11 mouse cellular contexts compared by ENCODE assay signal in genomic region chr8:70284421-70284820, GRCm38 (mm10). TPM values are rescaled to one million over a fixed set of nuclear protein-coding genes. Genes with fewer than 3 reads are reported as not detected.
DNase-seq lines count a peak whose midpoint lies in the region; ATAC-seq and TF ChIP-seq lines count a peak whose summit lies in the region.
"Had no signal": no experiment of that assay in that cellular context is flagged by ENCODE, and none has a peak within 500 bp of the region (broad histone marks: within the 10 kb centered on the region; RNA-seq: fewer than 3 reads in every experiment).

No protein-coding gene starts in this region.

- no peaks in the 10 kb centered on the region for H3K27me3 ChIP-seq in lung, embryonic 14.5 days (ENCODE audit: insufficient read depth, low read length)
- no peaks in the 10 kb centered on the region for H3K27me3 ChIP-seq in forebrain, postnatal 0 days (ENCODE audit: insufficient read depth, low read length)
- H3K27me3 ChIP-seq in myocyte (ENCODE audit: control insufficient read depth, insufficient read depth, insufficient read length) = no peaks in the 10 kb centered on the region
- H3K27me3 ChIP-seq: limb, embryonic 15.5 days had no signal

- H3K9ac ChIP-seq in lung, embryonic 14.5 days = no peak overlapping the region
- H3K9ac ChIP-seq in forebrain, postnatal 0 days = no peak overlapping the region

- peak overlapping the region; percentile 85 for H3K4me3 ChIP-seq in lung, embryonic 14.5 days (ENCODE audit: low read depth, low read length)
- no peak overlapping the region for H3K4me3 ChIP-seq in lung, adult 2 months (replicated peaks; ENCODE audit: extremely low read depth, low read depth, low read length)
- no peak overlapping the region for H3K4me3 ChIP-seq in forebrain, postnatal 0 days (ENCODE audit: low read depth, low read length)
- peak overlapping the region; percentile 69 for H3K4me3 ChIP-seq in myocyte

- WGBS in lung, embryonic 14.5 days = 71% methylated on average over 5 of the region's 5 CpGs
- 65% methylated on average over 5 of the region's 5 CpGs for WGBS in lung, adult 2 months
- 83% methylated on average over 5 of the region's 5 CpGs for WGBS in forebrain, postnatal 0 days

- H3K36me3 ChIP-seq in lung, embryonic 14.5 days (ENCODE audit: insufficient read depth) = peaks cover 46% of the 10 kb centered on the region
- H3K36me3 ChIP-seq in forebrain, postnatal 0 days (ENCODE audit: insufficient read depth) = peaks cover 14% of the 10 kb centered on the region; the same call in 1 of the 2 replicates
- H3K36me3 ChIP-seq in myocyte (ENCODE audit: control insufficient read depth, insufficient read depth) = peaks cover 7% of the 10 kb centered on the region

- intact Hi-C loops in heart, postnatal 10 days (cut with DNase I) = no loop called here

- H3K79me2 ChIP-seq in myocyte (ENCODE audit: control insufficient read depth, insufficient read depth) = peaks cover 9% of the 10 kb centered on the region

- TF ChIP-seq CTCF in lung, embryonic 14.5 days (IDR thresholded peaks at IDR 0.05; ENCODE audit: low read depth) = no peak
- TF ChIP-seq CTCF in lung, adult 2 months (IDR thresholded peaks at IDR 0.05; ENCODE audit: insufficient read depth, low read length) = no peak
- TF ChIP-seq CTCF in forebrain, postnatal 0 days (IDR thresholded peaks at IDR 0.05; ENCODE audit: low read depth) = no peak

- peak; percentile 90 for DNase-seq in heart, adult 11 months
- DNase-seq in heart, postnatal 10 days = no peak
- DNase-seq in lung, embryonic 14.5 days = no peak
- DNase-seq in lung, adult 2 months = no peak
- no peak for DNase-seq in forebrain, postnatal 0 days
- no peak for DNase-seq in layer of hippocampus, adult 18-20 months (ENCODE audit: low spot score in 2 of 2)
- DNase-seq: cerebellum, postnatal 25 days had no signal

- ATAC-seq in lung, embryonic 14.5 days (ENCODE audit: insufficient read depth) = no peak
- ATAC-seq in forebrain, postnatal 0 days = no peak
- no peak for ATAC-seq in CD4-positive, CD25-positive, alpha-beta regulatory T cell, adult 4 months

- peaks cover 3% of the 10 kb centered on the region; the same call in 1 of the 2 replicates for H3K9me3 ChIP-seq in lung, embryonic 14.5 days (ENCODE audit: low read depth, low read length)
- H3K9me3 ChIP-seq in forebrain, postnatal 0 days (ENCODE audit: low read length) = no peaks in the 10 kb centered on the region
- H3K9me3 ChIP-seq: limb, embryonic 15.5 days had no signal

- H3K27ac ChIP-seq in lung, embryonic 14.5 days (ENCODE audit: low read depth) = no peak overlapping the region
- no peak overlapping the region for H3K27ac ChIP-seq in forebrain, postnatal 0 days (ENCODE audit: low read depth, low read length)
- H3K27ac ChIP-seq: limb, embryonic 15.5 days had no signal

- no peak for TF ChIP-seq POLR2A in lung, adult 2 months (IDR thresholded peaks at IDR 0.05; ENCODE audit: borderline replicate concordance, extremely low read depth, low read depth, low read length)
- no peak for TF ChIP-seq POLR2A in myocyte (IDR thresholded peaks at IDR 0.05; ENCODE audit: insufficient read length, low read depth)

- peak overlapping the region; percentile 89 for H3K4me2 ChIP-seq in lung, embryonic 14.5 days
- H3K4me2 ChIP-seq in forebrain, postnatal 0 days (ENCODE audit: low read depth) = 0 out of 2 replicates have a peak overlapping the region, but pooled peaks have one; percentile 89
- H3K4me2 ChIP-seq in myocyte (ENCODE audit: low read depth) = peak overlapping the region; percentile 15

- no peak overlapping the region for H3ac ChIP-seq in myocyte (ENCODE audit: control insufficient read depth, insufficient read length)

- H3K4me1 ChIP-seq in lung, embryonic 14.5 days (ENCODE audit: insufficient read depth) = no peaks in the 10 kb centered on the region; the same call in 1 of the 2 replicates
- H3K4me1 ChIP-seq in lung, adult 2 months (ENCODE audit: control insufficient read depth, insufficient read depth, low read length) = peaks cover 8% of the 10 kb centered on the region
- no peaks in the 10 kb centered on the region for H3K4me1 ChIP-seq in forebrain, postnatal 0 days (ENCODE audit: insufficient read depth)

TF ChIP-seq in myocyte, 11 proteins besides CTCF, POLR2A, EP300 and RAD21:
- TF ChIP-seq E2F4 (IDR thresholded peaks at IDR 0.05; ENCODE audit: insufficient read depth) (no peak), USF1 (IDR thresholded peaks at IDR 0.05; ENCODE audit: low read depth) (no peak), MAX (IDR thresholded peaks at IDR 0.05; ENCODE audit: low read depth) (no peak), MYOD1 (IDR thresholded peaks at IDR 0.05; ENCODE audit: control insufficient read depth in 1 of 3, insufficient read length in 2 of 3, low read depth in 2 of 3) (no peak), CEBPB (IDR thresholded peaks at IDR 0.05; ENCODE audit: insufficient read depth, poor library complexity, severe bottlenecking) (no peak), TCF3 (IDR thresholded peaks at IDR 0.05; ENCODE audit: insufficient read length, low read depth) (no peak), MYOG (IDR thresholded peaks at IDR 0.05; ENCODE audit: control insufficient read depth in 1 of 3, insufficient read depth in 1 of 3, insufficient read length in 2 of 3, low read depth in 2 of 3) (no peak), REST (IDR thresholded peaks at IDR 0.05; ENCODE audit: insufficient read depth, insufficient read length) (no peak), SRF (IDR thresholded peaks at IDR 0.05; ENCODE audit: control insufficient read depth, insufficient read length, low read depth) (no peak), TCF12 (IDR thresholded peaks at IDR 0.05; ENCODE audit: insufficient read depth, poor library complexity, severe bottlenecking) (no peak), POLR2AphosphoS2 (IDR thresholded peaks at IDR 0.05; ENCODE audit: insufficient read length, low read depth) (no peak)

RNA-seq across cellular contexts. Expression of gene Homer3, which starts 1.8 kb away (rescaled TPM):
- 10 to 100 TPM; 25.6 to 28.2 TPM for total RNA-seq in heart, postnatal 10 days (2021)
- polyA plus RNA-seq in lung, embryonic 14.5 days (2014; fragmentation: Nextera tagmentation; extraction: Ambion mirVana) = 66.4 and 77.9 TPM in 2 replicates
- polyA plus RNA-seq in lung, adult 2 months (2012; rRNA removed) = 75.0 and 111 TPM in 2 replicates
- 27.2 and 34.7 TPM in 2 replicates for total RNA-seq in forebrain, postnatal 0 days (2014; rRNA removed)
- 20.2 and 23.9 TPM in 2 replicates for polyA plus RNA-seq in forebrain, postnatal 0 days (2015; fragmentation: Nextera tagmentation; extraction: Ambion mirVana)
- 43.6 TPM for polyA plus RNA-seq in myocyte (2012; fragmentation: generic; extraction: Trizol)
- 1 to 10 TPM in 1 of 2 experiments, under 1 TPM in 1; 0.62 to 1.6 TPM for polyA plus RNA-seq in CD4-positive, CD25-positive, alpha-beta regulatory T cell, adult 4 months (2017; shearing (Covaris generic))
- 10 to 100 TPM; 71.9 to 76.0 TPM for total RNA-seq in layer of hippocampus, adult 18-20 months (2021)

RNA-seq across cellular contexts. Expression of gene Ddx49, which starts 17.9 kb away (rescaled TPM):
- total RNA-seq in heart, postnatal 10 days (2021) = 10 to 100 TPM; 33.1 to 33.5 TPM
- polyA plus RNA-seq in lung, embryonic 14.5 days (2014; fragmentation: Nextera tagmentation; extraction: Ambion mirVana) = 46.1 and 47.9 TPM in 2 replicates
- 37.2 and 43.0 TPM in 2 replicates for polyA plus RNA-seq in lung, adult 2 months (2012; rRNA removed)
- total RNA-seq in forebrain, postnatal 0 days (2014; rRNA removed) = 46.6 and 49.3 TPM in 2 replicates
- 49.3 and 54.9 TPM in 2 replicates for polyA plus RNA-seq in forebrain, postnatal 0 days (2015; fragmentation: Nextera tagmentation; extraction: Ambion mirVana)
- 106 TPM for polyA plus RNA-seq in myocyte (2012; fragmentation: generic; extraction: Trizol)
- polyA plus RNA-seq in CD4-positive, CD25-positive, alpha-beta regulatory T cell, adult 4 months (2017; shearing (Covaris generic)) = 10 to 100 TPM; 57.8 to 74.2 TPM
- total RNA-seq in layer of hippocampus, adult 18-20 months (2021) = 10 to 100 TPM; 36.3 to 49.0 TPM

RNA-seq across cellular contexts. Expression of gene Cope, which starts 17.9 kb away (rescaled TPM):
- 100 to 1,000 TPM; 160 to 173 TPM for total RNA-seq in heart, postnatal 10 days (2021)
- 286 and 303 TPM in 2 replicates for polyA plus RNA-seq in lung, embryonic 14.5 days (2014; fragmentation: Nextera tagmentation; extraction: Ambion mirVana)
- 308 and 342 TPM in 2 replicates for polyA plus RNA-seq in lung, adult 2 months (2012; rRNA removed)
- 86.6 and 110 TPM in 2 replicates for total RNA-seq in forebrain, postnatal 0 days (2014; rRNA removed)
- 259 and 296 TPM in 2 replicates for polyA plus RNA-seq in forebrain, postnatal 0 days (2015; fragmentation: Nextera tagmentation; extraction: Ambion mirVana)
- polyA plus RNA-seq in myocyte (2012; fragmentation: generic; extraction: Trizol) = 236 TPM
- polyA plus RNA-seq in CD4-positive, CD25-positive, alpha-beta regulatory T cell, adult 4 months (2017; shearing (Covaris generic)) = 100 to 1,000 TPM; 321 to 359 TPM
- total RNA-seq in layer of hippocampus, adult 18-20 months (2021) = 100 to 1,000 TPM; 125 to 149 TPM

RNA-seq across cellular contexts. Expression of gene Cers1, which starts 31.2 kb away (rescaled TPM):
- total RNA-seq in heart, postnatal 10 days (2021) = under 1 TPM; 0.57 to 0.67 TPM
- polyA plus RNA-seq in lung, embryonic 14.5 days (2014; fragmentation: Nextera tagmentation; extraction: Ambion mirVana) = 2.7 and 3.6 TPM in 2 replicates
- polyA plus RNA-seq in lung, adult 2 months (2012; rRNA removed) = 2.7 TPM in 2 replicates
- 52.5 and 58.4 TPM in 2 replicates for total RNA-seq in forebrain, postnatal 0 days (2014; rRNA removed)
- polyA plus RNA-seq in forebrain, postnatal 0 days (2015; fragmentation: Nextera tagmentation; extraction: Ambion mirVana) = 37.8 and 45.3 TPM in 2 replicates
- polyA plus RNA-seq in myocyte (2012; fragmentation: generic; extraction: Trizol) = 4.4 TPM
- not detected for polyA plus RNA-seq in CD4-positive, CD25-positive, alpha-beta regulatory T cell, adult 4 months (2017; shearing (Covaris generic))
- 100 to 1,000 TPM; 112 to 116 TPM for total RNA-seq in layer of hippocampus, adult 18-20 months (2021)
- total RNA-seq: megakaryocyte progenitor cell, adult 5-6 weeks had no signal

RNA-seq across cellular contexts. Expression of gene Gdf1, which starts 45.2 kb away (rescaled TPM):
- total RNA-seq in heart, postnatal 10 days (2021) = under 1 TPM in 1 of 2 experiments, not detected in 1; 0.20 TPM
- polyA plus RNA-seq in lung, embryonic 14.5 days (2014; fragmentation: Nextera tagmentation; extraction: Ambion mirVana) = 2.4 and 4.2 TPM in 2 replicates
- 1.1 and 1.5 TPM in 2 replicates for polyA plus RNA-seq in lung, adult 2 months (2012; rRNA removed)
- total RNA-seq in forebrain, postnatal 0 days (2014; rRNA removed) = 8.1 and 9.3 TPM in 2 replicates
- polyA plus RNA-seq in forebrain, postnatal 0 days (2015; fragmentation: Nextera tagmentation; extraction: Ambion mirVana) = 6.2 and 8.0 TPM in 2 replicates
- polyA plus RNA-seq in myocyte (2012; fragmentation: generic; extraction: Trizol) = 2.6 TPM
- under 1 TPM in 1 of 2 experiments, not detected in 1; 0.71 TPM for polyA plus RNA-seq in CD4-positive, CD25-positive, alpha-beta regulatory T cell, adult 4 months (2017; shearing (Covaris generic))
- total RNA-seq in layer of hippocampus, adult 18-20 months (2021) = 10 to 100 TPM; 15.1 to 18.2 TPM
- total RNA-seq: megakaryocyte progenitor cell, adult 5-6 weeks had no signal

Comparison
In these comparisons a context has a peak if more than half of its experiments do, and no peak if none do; other contexts are left out.
1. H3K4me3 ChIP-seq: peak in lung, embryonic 14.5 days (single experiment) and myocyte (single experiment); none in lung, adult 2 months (single experiment) and forebrain, postnatal 0 days (single experiment).
2. H3K4me2 ChIP-seq: peak in every context shown above with its lines; median percentile 89 in lung, embryonic 14.5 days; 89 in forebrain, postnatal 0 days; 15 in myocyte.